Mouse (Mus musculus): ENCODE results near the gene Ttll1.
"Not testable (repeated sequence)": the region's sequence is repeated elsewhere in the genome, so short reads cannot be mapped to it uniquely, and the experiment has no call there.

Gene Ttll1

DNA sequence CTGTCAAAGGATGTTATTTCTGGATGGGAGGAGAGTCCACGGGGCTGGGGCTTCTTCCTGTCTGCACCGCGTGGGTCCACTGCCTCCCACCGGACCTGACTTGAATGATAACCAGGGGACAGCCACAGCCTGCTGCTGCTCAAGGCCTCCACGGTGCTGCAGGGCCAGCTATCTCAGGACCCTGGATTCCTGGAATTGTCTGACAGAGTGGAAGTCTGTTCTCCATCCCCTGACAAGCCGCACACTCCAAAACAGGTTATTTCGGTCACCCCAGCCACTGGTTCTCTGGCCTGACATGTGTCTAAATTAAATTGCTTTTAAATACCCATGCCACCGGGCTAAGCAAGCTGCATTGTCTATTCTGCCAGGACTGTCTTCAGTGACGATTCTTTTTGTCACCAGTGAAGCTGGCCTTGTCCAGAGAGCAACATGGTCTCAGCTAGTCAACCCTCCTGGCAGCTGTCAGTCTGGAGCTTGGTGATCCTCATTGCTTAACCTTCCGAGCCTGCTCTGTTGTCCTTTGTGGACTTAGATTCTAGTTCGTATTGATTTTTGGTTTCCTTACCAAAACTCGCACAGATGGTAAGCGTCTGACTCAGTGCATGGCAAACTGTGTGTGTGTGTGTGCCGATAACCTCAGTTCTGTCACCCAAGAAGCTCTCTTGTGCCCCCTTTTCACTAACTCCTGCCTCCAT, 13.1 kb upstream of the Ttll1 start:
- no peak for DNase-seq (ENCODE audit: low spot score)

DNA sequence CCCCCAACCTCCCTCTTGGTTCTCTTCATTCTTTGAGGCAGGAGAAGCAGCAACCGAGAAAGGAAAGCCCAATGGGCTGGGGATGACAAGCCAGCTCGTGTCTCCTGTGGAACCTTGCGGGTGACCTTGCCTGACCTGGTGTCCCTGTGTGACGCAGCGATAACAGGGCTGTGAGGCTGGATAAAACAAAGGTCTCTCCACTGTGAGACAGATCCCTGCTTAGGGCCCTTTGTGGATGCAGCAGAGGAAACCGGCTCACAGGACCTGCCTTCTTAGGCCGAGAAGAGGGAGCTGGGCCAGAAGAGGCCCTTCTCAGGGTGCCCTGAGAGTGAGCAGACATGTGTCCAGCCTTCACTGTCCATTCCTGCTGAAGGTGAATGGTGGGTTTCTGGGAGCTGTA, 12.5 kb upstream of the Ttll1 start:
- DNase-seq (ENCODE audit: low spot score): no peak

- no peak for DNase-seq (ENCODE audit: low spot score)
These were observed 10.2 kb upstream of the Ttll1 start for GRCm38 (mm10) chr15:83520861-83521382.

DNA sequence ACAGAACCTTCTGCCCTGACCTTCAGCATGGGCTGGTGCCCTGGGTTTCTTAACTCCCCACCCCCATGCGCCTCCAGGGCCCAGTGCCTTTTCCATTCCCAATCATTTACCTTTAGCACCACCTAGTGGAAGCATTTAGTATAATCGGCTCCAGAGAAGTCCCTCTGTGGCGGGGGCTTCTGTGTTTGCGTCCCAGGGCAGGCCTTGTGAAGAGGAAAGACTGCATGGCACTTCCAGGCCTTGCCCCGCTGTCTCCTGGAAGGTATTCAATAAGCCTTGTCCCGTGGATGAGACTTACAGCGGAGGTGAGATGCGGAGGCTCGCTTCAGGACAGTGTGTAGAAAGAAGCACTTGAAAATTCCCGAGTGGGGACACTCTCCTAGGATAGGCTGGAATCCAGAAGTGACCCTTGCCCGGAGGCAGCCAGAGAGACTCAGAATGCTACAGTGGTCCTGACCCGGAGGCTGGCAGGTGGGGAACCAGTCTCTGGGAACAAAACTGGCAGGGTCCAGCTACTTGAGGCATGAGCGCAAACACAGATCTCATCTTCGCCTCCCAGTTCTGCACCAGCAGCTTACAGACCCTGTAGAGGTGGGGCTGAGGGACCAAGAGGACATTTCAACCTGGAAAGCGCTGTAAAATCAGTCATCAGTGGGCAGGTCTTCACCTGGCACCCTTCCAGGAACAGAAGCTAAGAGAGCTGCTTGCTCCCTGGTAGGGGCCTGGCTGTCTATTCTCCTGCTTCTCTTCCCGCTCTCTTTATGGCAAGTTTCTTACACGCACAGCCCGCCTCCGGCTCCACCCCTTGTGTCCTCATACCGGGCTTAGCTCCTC, 7.7 kb upstream of the Ttll1 start:
- DNase-seq (ENCODE audit: low spot score): no peak

GRCm38 (mm10) chr15:83515018-83515417, 4.3 kb upstream of the Ttll1 start:
- no peak for DNase-seq (ENCODE audit: low spot score)

DNA sequence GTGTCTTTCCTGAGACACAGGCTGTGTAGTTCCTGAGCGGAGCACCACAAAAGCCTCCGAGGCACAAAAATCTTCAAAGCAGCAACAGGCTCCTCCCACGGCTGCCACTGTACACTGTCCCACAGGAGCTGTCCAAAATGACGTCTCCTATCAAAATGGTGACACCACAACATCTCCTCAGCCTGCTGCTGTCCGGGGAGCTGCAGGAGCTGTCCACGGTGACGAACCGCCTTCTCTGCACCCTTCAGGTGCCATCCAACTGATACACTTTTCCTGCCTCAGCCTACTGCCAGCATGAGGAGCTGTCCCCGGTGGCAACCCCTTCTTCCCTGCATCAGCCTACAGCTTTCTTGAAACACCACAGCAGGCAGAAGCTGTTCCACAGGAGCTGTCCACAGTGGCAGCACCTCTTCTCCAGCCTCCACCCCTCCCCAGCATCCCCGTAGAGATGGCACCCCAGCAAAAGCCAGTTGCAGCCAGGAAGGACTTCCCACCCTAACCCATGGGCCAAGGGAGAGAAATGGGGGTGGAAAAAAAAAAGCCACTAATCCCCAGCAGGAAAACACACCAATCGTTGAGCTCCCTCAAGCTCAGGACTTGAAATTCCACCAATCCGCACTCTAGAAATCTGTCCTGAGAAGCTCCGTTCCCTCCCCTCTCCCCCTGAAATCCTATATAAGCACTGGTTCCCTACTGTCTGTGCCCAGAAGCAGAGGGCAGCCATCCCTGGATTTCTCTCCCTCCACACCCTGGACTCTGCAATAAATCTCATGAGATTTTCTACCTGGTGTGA, 2.0 kb upstream of the Ttll1 start:
- DNase-seq (ENCODE audit: low spot score): no peak

- no peak for DNase-seq (ENCODE audit: low spot score)
These were observed 516 bp downstream of the Ttll1 start for GRCm38 (mm10) chr15:83509950-83510804.

DNA sequence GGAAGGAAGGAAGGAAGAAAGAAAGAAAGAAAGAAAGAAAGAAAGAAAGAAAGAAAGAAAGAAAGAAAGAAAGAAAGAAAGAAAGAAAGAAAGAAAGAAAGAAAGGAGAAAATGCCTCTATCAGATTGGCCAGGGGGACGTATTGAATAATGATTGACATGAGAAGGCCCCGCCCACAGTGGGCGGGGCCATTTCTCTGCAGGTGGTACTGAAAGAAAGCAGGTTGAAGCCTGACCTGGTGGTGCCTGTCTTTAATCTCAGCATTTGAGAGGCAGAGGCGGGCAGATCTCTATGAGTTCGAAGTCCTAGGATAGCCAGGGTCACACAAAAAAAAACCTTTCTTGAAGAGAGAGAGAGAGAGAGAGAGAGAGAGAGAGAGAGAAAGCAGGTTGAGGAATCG, 9.2 kb downstream of the Ttll1 start:
- not testable (repeated sequence) for DNase-seq (ENCODE audit: low spot score)

DNA sequence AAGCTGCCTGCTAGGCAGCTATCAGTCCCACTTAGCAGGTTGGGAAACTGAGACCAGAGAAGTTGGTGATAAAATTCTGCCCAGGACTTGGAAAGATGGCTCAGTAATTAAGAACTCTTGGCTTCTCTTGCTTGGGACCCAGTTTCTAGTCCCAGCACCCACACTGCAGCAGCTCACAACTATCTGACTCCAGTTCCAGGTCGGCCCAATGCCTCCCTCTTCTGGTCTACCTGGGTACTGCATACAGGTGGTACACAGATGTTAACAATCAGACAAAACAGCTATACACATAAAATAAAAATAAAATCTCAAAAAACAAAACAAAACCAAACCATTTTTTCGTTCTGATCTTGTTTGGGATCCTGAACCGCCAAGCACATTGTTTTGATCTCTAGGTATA, 10.3 kb downstream of the Ttll1 start:
- no peak for DNase-seq (ENCODE audit: low spot score)

DNA sequence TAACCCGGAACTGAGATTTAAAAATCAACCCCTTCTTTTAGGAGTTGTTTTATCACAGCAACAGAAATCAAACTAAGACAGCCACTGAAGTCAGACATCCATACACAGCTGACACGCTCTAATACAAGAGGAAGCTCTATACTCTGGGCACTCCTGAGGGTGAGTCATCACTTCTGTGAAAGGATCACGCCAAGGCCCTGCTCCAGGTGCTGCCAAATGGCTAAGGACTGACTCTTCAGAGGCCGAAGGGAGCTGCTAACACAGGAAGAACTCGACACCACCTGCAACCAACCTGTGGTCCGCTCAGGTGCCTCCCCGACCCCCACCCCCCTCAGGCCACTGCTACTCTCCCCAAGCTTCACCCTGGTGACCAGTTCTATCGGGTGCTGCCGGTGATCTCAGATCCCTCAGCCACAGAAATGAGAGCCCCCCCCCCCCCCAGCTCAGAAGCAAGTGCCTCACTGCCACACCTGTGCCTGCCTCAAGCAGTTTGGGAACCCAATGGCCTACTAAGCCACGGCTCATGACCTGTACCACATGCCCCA, 11.4 kb downstream of the Ttll1 start:
- DNase-seq (ENCODE audit: low spot score): no peak

DNA sequence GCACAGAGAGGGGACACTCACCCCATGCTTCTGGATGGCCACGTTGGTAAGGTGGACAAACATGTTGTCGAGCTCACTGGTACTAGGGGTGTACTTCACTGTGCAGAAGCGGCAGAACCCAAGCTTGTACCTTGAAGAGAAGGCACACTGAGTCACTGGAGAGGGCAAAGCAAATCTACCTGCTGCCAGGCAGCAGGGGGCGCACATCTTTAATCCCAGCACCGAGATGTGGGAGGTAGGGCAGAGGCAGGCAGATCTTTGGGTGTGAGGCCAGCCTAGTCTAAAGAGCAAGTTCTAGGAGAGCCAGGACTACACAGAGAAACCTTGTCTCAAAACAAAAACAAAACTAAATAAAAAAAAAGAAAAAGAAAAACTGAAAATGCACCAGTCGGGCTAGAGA, 13.4 kb downstream of the Ttll1 start:
- DNase-seq (ENCODE audit: low spot score): no peak

GRCm38 (mm10) chr15:83495787-83496367, 14.8 kb downstream of the Ttll1 start:
- no peak for DNase-seq (ENCODE audit: low spot score)

DNA sequence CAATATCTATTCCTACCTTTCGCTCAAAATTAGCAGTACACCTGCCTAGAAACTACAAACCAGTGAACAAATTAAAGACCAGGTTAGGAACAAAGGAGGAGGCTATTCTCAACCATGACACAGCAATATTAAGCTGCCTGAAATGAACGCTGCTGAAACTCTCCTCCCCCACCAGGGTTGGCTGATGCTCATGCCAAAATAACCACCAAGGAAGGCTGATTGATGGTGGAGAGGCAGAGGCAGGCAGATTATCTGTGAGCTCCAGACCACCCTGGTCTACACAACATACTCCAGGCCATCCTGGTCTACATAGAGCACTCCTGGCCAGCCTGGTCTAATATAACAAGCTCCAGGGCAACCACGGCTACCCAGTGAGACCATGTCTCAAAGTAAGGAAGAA, 15.5 kb downstream of the Ttll1 start:
- no peak for DNase-seq (ENCODE audit: low spot score)

- DNase-seq (ENCODE audit: low spot score): no peak
These were observed 16.1 kb downstream of the Ttll1 start for GRCm38 (mm10) chr15:83494572-83494920.

- DNase-seq (ENCODE audit: low spot score): no peak
These were observed 16.7 kb downstream of the Ttll1 start for GRCm38 (mm10) chr15:83493856-83494571.

DNA sequence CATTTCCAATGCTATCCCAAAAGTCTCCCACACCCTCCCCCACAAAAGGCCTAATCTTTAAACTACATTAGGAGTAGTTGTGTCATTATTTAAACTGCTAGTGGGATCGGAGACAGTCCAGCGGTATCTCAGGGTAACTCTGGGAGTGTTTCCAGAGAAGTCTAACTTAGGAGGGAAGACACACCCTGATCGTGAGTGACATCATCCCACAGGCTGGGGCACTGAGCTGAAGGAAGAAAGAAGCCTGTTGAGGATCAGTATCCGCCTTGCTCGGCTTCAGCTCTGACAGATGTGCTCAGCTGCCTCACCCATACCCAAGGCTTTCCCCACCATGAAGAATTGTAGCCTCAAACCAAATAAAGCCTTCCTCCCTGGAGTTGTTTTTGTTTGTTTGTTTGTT, 18.8 kb downstream of the Ttll1 start:
- no peak for DNase-seq (ENCODE audit: low spot score)

DNA sequence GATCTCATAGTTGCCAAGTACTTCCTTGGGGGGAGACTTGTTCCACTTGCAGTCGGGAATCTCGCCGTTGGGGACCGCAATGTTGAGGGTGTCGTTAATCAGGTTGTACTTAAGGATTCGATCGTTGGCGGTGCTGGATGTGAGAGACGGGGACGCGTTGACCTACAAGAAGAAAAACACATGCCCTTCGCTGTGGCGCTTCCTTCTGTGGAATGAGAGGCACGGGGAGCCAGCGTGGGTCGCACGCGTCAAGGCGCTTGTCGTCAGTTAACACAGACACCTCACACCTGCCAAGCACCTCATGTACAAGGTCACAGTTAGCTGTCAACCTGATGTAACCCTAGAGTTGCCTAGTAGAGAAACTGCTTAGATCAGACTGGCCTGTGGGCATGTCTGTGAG, 21.2 kb downstream of the Ttll1 start:
- DNase-seq (ENCODE audit: low spot score): no peak

GRCm38 (mm10) chr15:83487477-83488115, 23.1 kb downstream of the Ttll1 start:
- DNase-seq (ENCODE audit: low spot score): no peak

- DNase-seq (ENCODE audit: low spot score): no peak
These were observed 26.4 kb downstream of the Ttll1 start for GRCm38 (mm10) chr15:83484311-83484710.

DNA sequence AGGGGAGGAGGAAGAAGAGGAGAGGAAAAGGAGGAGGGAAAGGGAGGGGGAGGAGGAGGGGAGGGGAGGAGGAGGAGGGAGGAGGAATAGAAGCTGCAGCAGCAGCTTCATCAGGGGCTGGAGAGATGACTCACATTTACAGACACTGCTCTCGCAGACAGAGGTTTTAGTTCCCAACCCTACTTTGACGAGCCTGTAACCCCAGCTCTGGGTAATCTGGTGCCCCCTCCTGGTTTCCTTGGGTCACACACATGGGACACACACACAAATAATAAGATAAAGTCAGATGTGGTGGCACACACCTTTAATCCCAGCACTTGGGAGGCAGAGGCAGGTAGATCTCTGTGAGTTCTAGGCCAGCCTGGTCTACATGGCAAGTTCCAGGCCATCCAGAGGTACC, 27.2 kb downstream of the Ttll1 start:
- DNase-seq (ENCODE audit: low spot score): no peak

Data from ovary, postnatal 10 days (tissue).